Mouse (Mus musculus) MEL (cell line): ENCODE measurements around the gene Snd1. TPM values are rescaled to one million over a fixed set of nuclear protein-coding genes. Genes with fewer than 3 reads are reported as not detected.

Experiments
- DNase-seq: peaks from one replicate; pipeline ENCODE4 v3.0.0; 2011; ENCODE audit warnings: low read depth, low spot score
- H3K27ac ChIP-seq: 2 replicates; pipeline ENCODE4 v1.5.1; 2012; ENCODE audit warnings: low read depth, mild to moderate bottlenecking, control low read depth, low read length, moderate library complexity; ENCODE audit not compliant: control insufficient read depth
- H3K27me3 ChIP-seq, 2 experiments: fragments of 150-350 bp in 1 of 2; sonication (generic) in 1 of 2; 2 replicates each; pipeline ENCODE4 v1.6.1; 2012; ENCODE audit warnings: low read length in 2 of 2, mild to moderate bottlenecking in 2 of 2, improper control_type of control experiment in 1 of 2, moderate library complexity in 1 of 2; ENCODE audit not compliant: insufficient read depth in 2 of 2, control insufficient read depth in 1 of 2
- H3K36me3 ChIP-seq, 2 experiments: 2 replicates each; pipeline ENCODE4 v1.6.1; 2012 to 2014; ENCODE audit warnings: low read length in 2 of 2, improper control_type of control experiment in 1 of 2, inconsistent platforms in 1 of 2, mild to moderate bottlenecking in 1 of 2; ENCODE audit not compliant: insufficient read depth in 2 of 2, control insufficient read depth in 1 of 2
- H3K4me1 ChIP-seq, 2 experiments: fragments of 150-350 bp in 1 of 2; sonication (generic) in 1 of 2; 2 replicates each; pipeline ENCODE4 v1.6.1; 2012; ENCODE audit warnings: low read length in 2 of 2, improper control_type of control experiment in 1 of 2, mild to moderate bottlenecking in 1 of 2; ENCODE audit not compliant: insufficient read depth in 2 of 2, control insufficient read depth in 1 of 2
- H3K4me3 ChIP-seq, 2 experiments: fragments of 150-350 bp in 1 of 2; sonication (generic) in 1 of 2; 2 replicates each; pipeline ENCODE4 v1.5.1; 2012; ENCODE audit warnings: low read depth in 2 of 2, low read length in 2 of 2, mild to moderate bottlenecking in 2 of 2, moderate library complexity in 2 of 2, control low read depth in 1 of 2, improper control_type of control experiment in 1 of 2; ENCODE audit not compliant: control insufficient read depth in 1 of 2, insufficient read depth in 1 of 2
- H3K79me2 ChIP-seq: 2 replicates; pipeline ENCODE4 v1.6.1; 2012; ENCODE audit warnings: mild to moderate bottlenecking, low read length, moderate library complexity; ENCODE audit not compliant: control insufficient read depth, poor library complexity, insufficient read depth
- H3K9ac ChIP-seq: 2 replicates; pipeline ENCODE4 v1.6.1; 2012; ENCODE audit warnings: low read depth, mild to moderate bottlenecking, control low read depth, low read length, moderate library complexity; ENCODE audit not compliant: control insufficient read depth, poor library complexity, severe bottlenecking
- H3K9me3 ChIP-seq: fragments of 150-350 bp; sonication (generic); replicated peaks from 2 replicates; pipeline ENCODE4 v1.6.1; 2012; ENCODE audit warnings: mild to moderate bottlenecking, low read length, improper control_type of control experiment, moderate library complexity; ENCODE audit not compliant: insufficient read depth
- CTCF ChIP-seq, 3 experiments: IDR thresholded peaks in 2 of 3; conservative IDR thresholded peaks in 1 of 3; 2 replicates each; pipeline ENCODE4 v1.5.1; 2011 to 2012; ENCODE audit warnings: low read length in 3 of 3, low read depth in 2 of 3, mild to moderate bottlenecking in 2 of 3, improper control_type of control experiment in 1 of 3, inconsistent platforms in 1 of 3, mixed read lengths in 1 of 3, moderate library complexity in 1 of 3; ENCODE audit not compliant: control insufficient read depth in 1 of 3, insufficient read depth in 1 of 3, poor library complexity in 1 of 3, severe bottlenecking in 1 of 3
- GATA1 ChIP-seq: IDR thresholded peaks from 2 replicates; pipeline ENCODE4 v1.6.1; 2011; ENCODE audit warnings: low read depth, low read length, improper control_type of control experiment
- POLR2AphosphoS2 ChIP-seq: IDR thresholded peaks from 2 replicates; pipeline ENCODE4 v1.6.1; 2011; ENCODE audit warnings: low read length, improper control_type of control experiment
- RAD21 ChIP-seq: IDR thresholded peaks from 2 replicates; pipeline ENCODE4 v1.6.1; 2011; ENCODE audit warnings: mild to moderate bottlenecking, low read depth, low read length, improper control_type of control experiment
- RCOR1 ChIP-seq: IDR thresholded peaks from 2 replicates; pipeline ENCODE4 v1.6.1; 2012; ENCODE audit warnings: low read depth, mild to moderate bottlenecking, inconsistent platforms, low read length, improper control_type of control experiment
- SMC3 ChIP-seq: IDR thresholded peaks from 2 replicates; pipeline ENCODE4 v1.6.1; 2011; ENCODE audit warnings: low read depth, low read length, improper control_type of control experiment
- USF1 ChIP-seq: IDR thresholded peaks from 2 replicates; pipeline ENCODE4 v1.6.1; 2014; ENCODE audit warnings: low read depth, mild to moderate bottlenecking, inconsistent platforms, low read length, improper control_type of control experiment, moderate library complexity
- USF2 ChIP-seq, 2 experiments: IDR thresholded peaks; 2 replicates each; pipeline ENCODE4 v1.6.1; 2011 to 2012; ENCODE audit warnings: improper control_type of control experiment in 2 of 2, low read length in 2 of 2, borderline replicate concordance in 1 of 2, inconsistent platforms in 1 of 2, low read depth in 1 of 2, mild to moderate bottlenecking in 1 of 2; ENCODE audit not compliant: insufficient read depth in 1 of 2
- ZC3H11A ChIP-seq: IDR thresholded peaks from 2 replicates; pipeline ENCODE4 v1.6.1; 2012; ENCODE audit warnings: low read depth, mild to moderate bottlenecking, inconsistent platforms, low read length, improper control_type of control experiment
- ZMIZ1 ChIP-seq: IDR thresholded peaks from 2 replicates; pipeline ENCODE4 v1.6.1; 2012; ENCODE audit warnings: low read depth, mild to moderate bottlenecking, inconsistent platforms, low read length, improper control_type of control experiment, moderate library complexity
- ZNF384 ChIP-seq: IDR thresholded peaks from 2 replicates; pipeline ENCODE4 v1.6.1; 2012; ENCODE audit warnings: low read depth, mild to moderate bottlenecking, inconsistent platforms, low read length, improper control_type of control experiment
- polyA plus RNA-seq, 2 experiments: library from polyadenylated mRNA; stranded (reverse) in 1 of 2; unstranded in 1 of 2; fragments of >175 nt in 1 of 2; fragments of >200 nt in 1 of 2; gene quantifications; 2 replicates each; pipeline versions ENCODE4 v1.2.1 to v1.2.4; 2012; ENCODE audit warnings: low replicate concordance in 2 of 2, low read depth in 1 of 2; ENCODE audit not compliant: insufficient read length in 2 of 2, insufficient read depth in 1 of 2, missing spikeins in 1 of 2
- total RNA-seq: library from RNA; depleted of rRNA; stranded (reverse); fragments of 300-350 nt; gene quantifications from 2 replicates; pipeline ENCODE4 v1.2.3, GENCODE M21; 2012

Snd1 gene
- total and polyA plus RNA-seq, 3 experiments: 192 to 280 TPM; not detected in 1

DNA sequence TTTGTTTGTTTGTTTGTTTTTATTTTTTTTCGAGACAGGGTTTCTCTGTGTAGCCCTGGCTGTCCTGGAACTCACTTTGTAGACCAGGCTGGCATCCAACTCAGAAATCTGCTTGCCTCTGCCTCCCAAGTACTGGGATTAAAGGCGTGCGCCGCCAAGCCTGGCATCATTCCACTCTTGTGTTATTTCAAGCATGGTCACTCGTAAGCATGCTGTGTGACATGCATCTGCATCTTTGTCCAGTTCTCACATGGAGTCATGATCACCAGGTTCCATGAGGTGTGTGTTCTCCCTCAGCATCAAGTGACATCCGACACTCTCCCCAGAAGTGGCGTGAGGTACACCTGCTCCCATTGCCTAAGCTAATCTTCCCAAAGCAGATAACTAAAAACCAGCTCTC is 460.8 kb downstream of the Snd1 start:
- DNase-seq: no peak
- H3K27me3 ChIP-seq: peaks cover 0 to 3% of the 10 kb centered on the region in 2 experiments; a peak in 2 of 4 replicates
- TF ChIP-seq GATA1: no peak
- no peaks in the 10 kb centered on the region for H3K79me2 ChIP-seq
- H3K9me3 ChIP-seq: no peaks in the 10 kb centered on the region
- H3K4me1 ChIP-seq: no peaks in the 10 kb centered on the region
- H3K27ac ChIP-seq: no peak overlapping the region
- H3K36me3 ChIP-seq: no peaks in the 10 kb centered on the region
- no peak overlapping the region for H3K9ac ChIP-seq
- no peak overlapping the region for H3K4me3 ChIP-seq

DNA sequence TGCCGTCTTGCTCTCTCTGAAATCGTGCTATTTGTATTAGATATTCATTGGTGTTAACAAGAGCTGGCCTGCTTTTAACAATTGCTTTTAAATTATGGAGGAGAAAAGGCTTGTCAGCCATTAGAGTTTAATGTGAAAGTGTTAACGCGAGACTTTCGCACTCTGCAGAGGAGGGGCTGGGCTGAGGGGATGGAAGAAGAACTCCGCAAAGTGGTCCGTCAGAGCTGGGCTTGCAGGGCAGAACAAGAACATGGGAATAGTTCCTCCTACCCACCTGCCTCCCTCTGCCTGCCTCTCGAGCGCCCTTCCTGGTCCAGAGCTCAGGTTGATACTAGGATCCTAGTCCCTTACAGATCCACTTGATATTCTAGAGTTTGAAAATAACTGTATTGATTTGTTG is 472.3 kb downstream of the Snd1 start:
- Histone ChIP-seq H3K4me1 (no peaks in the 10 kb centered on the region), H3K27ac (no peak overlapping the region), H3K9me3 (no peaks in the 10 kb centered on the region), H3K27me3 (peaks cover 3 to 6% of the 10 kb centered on the region in 2 experiments; a peak in 3 of 4 replicates), H3K36me3 (no peaks in the 10 kb centered on the region), H3K9ac (no peak overlapping the region), H3K79me2 (no peaks in the 10 kb centered on the region), H3K4me3 (no peak overlapping the region)
- DNase-seq: no peak
- TF ChIP-seq POLR2AphosphoS2 (no peak), RCOR1 (no peak), ZMIZ1 (no peak), USF2 (IDR thresholded peaks at IDR 0.05; ENCODE audit: borderline replicate concordance in 1 of 2, insufficient read depth in 1 of 2, low read depth in 1 of 2, low read length in 2 of 2) (no peak)

DNA sequence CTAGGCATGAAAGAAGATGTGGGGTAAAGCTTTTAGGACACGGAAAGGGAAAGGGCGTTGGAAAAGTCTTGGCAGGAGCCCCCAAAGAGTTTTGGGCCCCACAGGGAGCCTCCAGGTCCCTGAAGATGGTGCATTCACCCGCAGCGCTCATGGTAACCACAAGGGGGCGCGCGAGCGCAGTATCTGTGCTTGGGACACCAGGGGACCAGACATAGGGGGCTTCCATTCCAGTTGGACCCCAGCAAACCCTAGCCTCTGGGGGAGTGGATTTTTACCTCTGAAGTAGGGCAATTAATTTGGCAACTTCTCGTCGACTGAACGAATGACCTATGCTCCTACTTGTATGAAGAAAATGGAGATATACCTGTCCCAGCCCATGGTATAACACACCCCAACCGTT is 474.3 kb downstream of the Snd1 start:
- Histone ChIP-seq H3K36me3 (no peaks in the 10 kb centered on the region), H3K4me1 (no peaks in the 10 kb centered on the region), H3K9me3 (no peaks in the 10 kb centered on the region), H3K79me2 (no peaks in the 10 kb centered on the region)
- peak; percentile 56 for DNase-seq
- TF ChIP-seq ZC3H11A (peak; percentile 49; the same call in 1 of the 2 replicates), USF2 (IDR thresholded peaks at IDR 0.05; ENCODE audit: borderline replicate concordance in 1 of 2, insufficient read depth in 1 of 2, low read depth in 1 of 2, low read length in 2 of 2) (no peak), SMC3 (peak; percentile 85), USF1 (no peak), RAD21 (peak; percentile 58), CTCF (IDR thresholded peaks at IDR 0.05 in 2 of 3, conservative IDR thresholded peaks at IDR 0.05 in 1 of 3; ENCODE audit: control insufficient read depth in 1 of 3, insufficient read depth in 1 of 3, low read depth in 2 of 3, low read length in 3 of 3, poor library complexity in 1 of 3, severe bottlenecking in 1 of 3) (peak; percentile 85 to 97 (median 88)), ZNF384 (no peak)
- TF ChIP-seq, all 39 proteins: peak for 4
- no peak overlapping the region for H3K9ac ChIP-seq
- no peak overlapping the region for H3K4me3 ChIP-seq
- H3K27me3 ChIP-seq: peaks cover 7 to 8% of the 10 kb centered on the region in 2 experiments
- no peak overlapping the region for H3K27ac ChIP-seq
